Mouse (Mus musculus) cerebral cortex, adult 2 months (tissue): Measurements from ENCODE around the gene Rere.

Experiments
- WGBS: fragments of 180-500 bp; shearing (Covaris S2); methylation state at CpG from one replicate; pipeline ENCODE4 v1.1.7; 2018; 5-methylcytosine and 5-hydroxymethylcytosine counted together

Rere gene

GRCm38 (mm10) chr4:150254416-150254815 is 27.0 kb upstream of the Rere start:
- WGBS = 70% methylated on average over 4 of the region's 4 CpGs

- 86% methylated on average over 7 of the region's 7 CpGs for WGBS
Observed at GRCm38 (mm10) chr4:150255181-150255580, 26.3 kb upstream of the Rere start.

GRCm38 (mm10) chr4:150257252-150258204 is 23.9 kb upstream of the Rere start:
- 24% methylated on average over 20 of the region's 20 CpGs for WGBS

GRCm38 (mm10) chr4:150258388-150258787 is 23.1 kb upstream of the Rere start:
- WGBS = 35% methylated on average over 14 of the region's 14 CpGs

GRCm38 (mm10) chr4:150259577-150259976 is 21.9 kb upstream of the Rere start:
- WGBS = 95% methylated on average over 7 of the region's 7 CpGs

GRCm38 (mm10) chr4:150260111-150260510 is 21.3 kb upstream of the Rere start:
- 69% methylated on average over 7 of the region's 7 CpGs for WGBS

DNA sequence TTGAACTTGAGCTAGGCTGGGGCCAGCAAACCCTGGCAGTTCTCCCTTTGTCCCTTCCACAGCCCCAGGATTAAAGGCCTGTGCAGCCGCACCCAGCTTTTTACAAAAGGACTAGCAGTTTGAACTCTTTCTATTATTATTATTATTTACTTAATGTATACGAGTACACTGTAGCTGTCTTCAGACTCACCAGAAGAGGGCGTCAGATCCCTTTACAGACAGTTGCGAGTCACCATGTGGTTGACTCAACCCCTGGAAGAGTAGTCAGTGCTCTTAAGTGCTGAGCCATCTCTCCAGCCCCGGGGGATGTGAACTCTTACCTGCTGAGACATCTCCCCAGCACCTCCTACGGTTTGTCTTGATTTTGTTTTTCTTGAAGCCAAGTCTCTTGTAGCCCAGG is 20.7 kb upstream of the Rere start:
- 55% methylated on average over 6 of the region's 6 CpGs for WGBS

DNA sequence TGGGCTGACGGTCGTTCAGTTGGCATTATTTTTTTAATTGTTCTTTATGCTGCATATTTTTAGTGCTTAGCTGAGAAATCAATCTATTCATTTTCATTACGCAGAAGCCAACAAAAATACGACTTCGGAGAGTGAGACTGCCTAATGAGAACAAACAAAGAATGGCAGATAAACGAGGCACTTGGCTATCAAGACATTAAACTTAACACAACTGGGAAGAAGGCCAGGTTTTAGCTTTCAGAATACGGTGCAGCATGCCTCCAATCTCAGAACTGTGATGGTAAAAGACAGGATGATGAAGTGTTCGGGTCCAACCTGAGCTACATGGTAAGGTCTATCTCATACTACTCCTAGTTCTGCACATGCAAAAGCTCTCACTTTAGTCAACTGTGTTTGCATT is 19.1 kb upstream of the Rere start:
- 60% methylated on average over 8 of the region's 8 CpGs for WGBS

DNA sequence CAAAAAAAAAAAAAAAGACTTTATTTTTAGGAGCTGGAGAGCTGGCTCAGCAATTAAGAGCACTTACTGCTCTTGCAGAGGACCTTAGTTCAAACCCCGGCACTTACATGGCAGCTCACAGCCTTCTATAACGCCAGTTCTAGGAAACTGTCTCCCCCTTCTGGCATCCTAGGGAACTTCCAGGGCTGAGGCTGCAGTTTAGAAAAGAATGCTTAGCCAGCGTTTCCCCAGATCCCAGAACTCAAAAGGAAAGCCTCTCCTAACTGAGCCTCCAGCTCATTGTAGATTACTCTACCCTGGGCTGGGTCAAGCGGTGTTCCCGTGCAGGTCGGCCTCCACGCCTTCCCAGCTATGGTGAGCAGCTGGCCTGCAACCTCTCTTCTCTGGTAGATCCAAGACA is 16.5 kb upstream of the Rere start:
- WGBS = 59% methylated on average over 7 of the region's 7 CpGs

- 73% methylated on average over 5 of the region's 5 CpGs for WGBS
Observed at GRCm38 (mm10) chr4:150265471-150265870, 16.0 kb upstream of the Rere start.

DNA sequence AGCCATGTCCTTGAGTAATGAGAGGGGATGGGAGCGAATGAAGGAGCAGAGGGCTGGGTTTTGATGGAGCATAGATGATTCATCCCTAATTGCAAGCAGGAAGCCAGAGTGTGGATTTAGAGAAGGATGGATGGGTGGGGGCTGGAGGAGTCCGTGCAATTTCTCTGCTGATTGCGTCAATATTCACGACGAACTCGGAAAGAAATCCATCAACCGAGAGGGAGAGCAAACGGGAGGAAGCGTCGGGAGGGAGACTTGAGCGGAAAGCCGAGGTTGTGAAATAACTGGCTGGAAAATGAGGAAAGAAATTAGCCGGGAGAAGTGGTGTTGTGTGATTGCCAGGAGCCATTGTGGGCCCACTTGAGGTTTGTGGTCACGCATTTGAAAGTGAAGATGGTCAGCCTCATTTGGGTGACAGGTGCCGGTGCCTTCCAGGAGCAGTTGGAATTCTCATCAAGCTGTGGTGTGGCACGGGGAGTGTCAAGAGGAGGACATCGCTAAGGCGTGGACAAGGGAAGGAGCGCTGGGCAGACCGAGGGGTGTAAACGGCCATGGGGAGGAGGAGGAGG is 14.7 kb upstream of the Rere start:
- WGBS = 75% methylated on average over 21 of the region's 21 CpGs

DNA sequence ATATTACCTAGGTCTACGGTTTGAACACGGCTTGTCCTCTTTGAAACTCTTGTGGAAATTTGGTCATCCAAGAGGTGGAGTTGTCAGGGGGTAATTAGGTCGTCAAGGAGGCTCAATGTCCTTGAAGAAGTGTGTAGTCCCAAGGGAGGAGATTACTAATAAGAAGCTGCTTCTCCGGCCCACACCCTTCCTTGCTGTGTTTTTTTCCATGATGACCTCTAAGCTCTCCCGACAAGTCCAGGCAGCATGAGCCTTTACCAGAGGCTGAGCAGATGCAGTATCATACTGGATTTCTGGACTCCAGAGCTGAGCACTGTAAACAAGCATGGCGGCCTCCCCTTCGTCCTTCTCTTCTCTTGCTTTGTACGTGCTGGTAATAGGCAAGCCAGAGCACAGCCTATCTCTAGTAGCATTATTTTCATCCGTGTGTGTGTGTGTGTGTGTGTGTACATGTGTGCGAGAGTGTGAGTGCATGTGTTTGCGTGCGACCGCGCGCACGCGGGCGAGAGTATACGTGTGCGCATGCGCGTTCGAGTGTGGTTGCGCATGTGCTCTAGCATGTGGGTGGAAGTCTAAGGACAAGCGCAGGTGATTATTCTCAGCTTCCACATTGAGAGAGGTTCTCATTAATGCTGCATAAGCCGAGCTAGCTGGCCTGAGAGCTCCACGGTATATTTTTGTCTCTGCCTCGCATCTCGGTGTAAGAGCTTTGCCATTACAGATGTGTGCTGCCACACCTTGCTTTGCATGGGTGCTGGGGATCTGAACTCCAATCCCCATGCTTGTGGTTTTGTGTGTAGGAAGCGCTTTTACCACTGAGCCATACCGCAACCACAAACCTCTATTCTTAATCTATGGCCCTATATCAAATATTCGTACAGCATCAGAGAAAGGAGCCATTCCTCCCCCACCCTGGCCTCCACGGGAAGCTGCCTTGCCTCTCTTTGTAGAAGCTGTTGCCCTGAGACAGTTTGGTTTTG is 12.5 kb upstream of the Rere start:
- WGBS = 89% methylated on average over 33 of the region's 33 CpGs

GRCm38 (mm10) chr4:150269679-150270078 is 11.8 kb upstream of the Rere start:
- 69% methylated on average over 7 of the region's 7 CpGs for WGBS

- 70% methylated on average over 4 of the region's 4 CpGs for WGBS
Observed at GRCm38 (mm10) chr4:150270718-150271117, 10.7 kb upstream of the Rere start.

GRCm38 (mm10) chr4:150272725-150273124 is 8.7 kb upstream of the Rere start:
- WGBS = 32% methylated on average over 9 of the region's 9 CpGs

GRCm38 (mm10) chr4:150275531-150275930 is 5.9 kb upstream of the Rere start:
- 93% methylated on average over 5 of the region's 5 CpGs for whole genome bisulfite sequencing

DNA sequence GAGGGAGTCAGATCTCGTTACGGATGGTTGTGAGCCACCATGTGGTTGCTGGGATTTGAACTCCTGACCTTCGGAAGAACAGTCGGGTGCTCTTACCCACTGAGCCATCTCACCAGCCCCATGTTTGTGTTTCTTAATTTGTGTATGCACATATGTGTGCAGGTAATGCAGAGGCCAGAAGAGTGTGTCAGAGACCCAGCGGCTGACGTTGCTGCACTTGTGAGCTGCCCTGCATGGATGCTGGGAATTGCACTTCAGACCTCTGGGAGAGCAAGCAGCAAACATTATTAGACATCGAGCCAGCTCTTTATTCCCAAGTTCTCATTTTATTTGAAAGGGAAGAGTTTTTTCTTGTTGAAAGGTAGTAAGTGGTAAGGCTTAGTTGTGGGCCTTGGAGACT is 2.1 kb upstream of the Rere start:
- WGBS = 78% methylated on average over 7 of the region's 7 CpGs

DNA sequence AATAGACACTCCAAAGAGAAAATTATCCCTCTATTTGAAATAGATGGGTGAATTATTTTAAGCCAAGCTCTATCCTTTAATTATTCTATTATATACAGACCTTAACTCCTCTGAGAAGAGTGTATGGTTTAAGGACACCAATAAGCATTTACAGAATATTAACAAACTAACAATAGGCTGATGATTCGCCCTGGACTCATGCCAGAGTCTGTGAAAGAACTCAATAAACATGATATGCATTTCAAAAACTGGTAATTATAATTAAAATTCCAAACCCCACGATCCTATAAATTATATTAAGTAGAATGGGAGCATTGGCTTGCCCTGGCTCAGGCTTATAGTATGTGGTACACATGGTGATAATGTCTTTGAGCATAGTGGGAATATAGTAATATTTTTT is 1.4 kb upstream of the Rere start:
- WGBS = 47% methylated on average over 2 of the region's 2 CpGs

DNA sequence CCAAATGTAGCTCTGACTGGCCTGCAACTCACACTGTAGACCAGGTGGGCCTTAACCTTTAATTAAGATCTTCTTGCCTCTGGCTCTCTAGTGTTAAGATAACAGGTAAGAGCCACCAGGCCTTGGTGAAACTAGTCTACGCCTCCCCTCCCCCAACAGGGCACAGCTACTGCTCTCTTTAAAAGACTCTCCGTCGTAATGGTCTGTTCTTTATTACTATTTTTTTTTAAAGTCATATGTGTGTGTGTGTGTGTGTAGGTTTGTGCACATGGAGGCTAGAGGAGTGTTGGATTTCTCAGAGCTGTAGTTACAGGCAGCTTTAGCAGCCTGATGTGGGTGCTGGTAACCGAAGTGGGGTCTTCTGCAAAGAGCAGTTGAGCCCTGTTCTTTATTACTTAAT is 987 bp upstream of the Rere start:
- WGBS = 54% methylated on average over 4 of the region's 4 CpGs

- under 1% methylated on average over 50 of the region's 50 CpGs for WGBS
Observed at GRCm38 (mm10) chr4:150281891-150282630, 615 bp downstream of the Rere start.

- 6% methylated on average over 5 of the region's 5 CpGs for WGBS
Observed at GRCm38 (mm10) chr4:150282631-150283334, 1.3 kb downstream of the Rere start.
